Mouse (Mus musculus): ENCODE results near the gene Sh3bgrl3. TPM values are rescaled to one million over a fixed set of nuclear protein-coding genes. Genes with fewer than 3 reads are reported as not detected.
"Not testable (repeated sequence)": the region's sequence is repeated elsewhere in the genome, so short reads cannot be mapped to it uniquely, and the experiment has no call there.

The Sh3bgrl3 gene
- 312 and 336 TPM in 2 replicates for polyA plus RNA-seq (2016; fragmentation: Nextera tagmentation; extraction: Ambion mirVana)

GRCm38 (mm10) chr4:134128221-134128982 lies at the start of gene Sh3bgrl3:
Gene Sh3bgrl3 (minus strand): TSS chr4:134128789.
- Histone ChIP-seq H3K4me2 (replicated peaks) (peak within 1 kb of the TSS; percentile 71), H3K4me3 (peak within 1 kb of the TSS; percentile 71), H3K36me3 (peaks cover 15% of the 10 kb centered on the region), H3K27me3 (replicated peaks) (no peaks in the 10 kb centered on the region), H3K4me1 (peaks cover 21% of the 10 kb centered on the region), H3K9me3 (no peaks in the 10 kb centered on the region), H3K27ac (peak within 1 kb of the TSS; percentile 27; the same call in 1 of the 2 replicates), H3K9ac (peak within 1 kb of the TSS; percentile 76)
- peak; percentile 96 for ATAC-seq (ENCODE audit: low FRiP score, low read depth)
- under 1% methylated on average over 50 of the region's 50 CpGs for WGBS

DNA sequence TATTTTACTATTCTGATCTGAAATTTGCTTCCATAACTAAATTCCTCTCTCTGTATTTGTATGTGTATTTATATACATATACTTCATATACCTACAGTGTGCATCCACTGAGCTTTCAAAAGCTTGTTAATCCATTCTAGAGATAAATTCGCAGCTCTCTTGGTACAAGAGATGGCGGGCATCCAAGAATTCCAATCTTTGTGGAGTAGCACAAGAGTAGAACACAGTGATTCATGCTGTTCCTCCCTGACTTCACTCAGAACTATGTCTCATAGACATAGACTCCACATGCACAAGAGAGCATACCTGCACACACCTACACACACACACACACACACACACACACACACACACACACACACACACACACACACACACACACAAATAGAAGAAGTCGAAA lies 43.8 kb upstream of the Sh3bgrl3 start:
- no peak for ATAC-seq (ENCODE audit: low FRiP score, low read depth)

DNA sequence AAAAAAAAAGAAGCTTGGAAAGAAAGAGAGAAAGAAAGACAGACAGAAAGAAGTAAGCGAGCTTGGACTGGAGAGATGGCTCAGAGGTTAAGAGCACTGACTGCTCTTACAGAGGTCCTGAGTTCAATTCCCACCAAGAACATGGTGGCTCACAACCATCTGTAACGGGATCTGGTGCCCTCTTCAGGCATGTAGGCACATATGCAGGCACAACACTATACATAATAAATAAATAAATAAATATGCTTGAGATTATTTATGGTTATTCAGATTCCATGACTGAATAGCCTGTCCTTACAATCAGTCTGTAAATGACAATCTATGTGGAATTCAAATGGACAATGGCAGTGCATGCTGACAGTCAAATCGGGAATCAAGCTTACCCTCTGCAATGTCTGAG lies 38.3 kb upstream of the Sh3bgrl3 start:
- no peak overlapping the region for H3K4me3 ChIP-seq
- H3K9ac ChIP-seq, result no peak overlapping the region
- WGBS, result 96% methylated on average over 3 of the region's 3 CpGs
- peaks cover 15% of the 10 kb centered on the region for H3K36me3 ChIP-seq
- no peak overlapping the region for H3K27ac ChIP-seq
- no peak overlapping the region for H3K4me2 ChIP-seq (replicated peaks)
- H3K4me1 ChIP-seq, result no peaks in the 10 kb centered on the region
- H3K27me3 ChIP-seq (replicated peaks), result no peaks in the 10 kb centered on the region
- no peak for ATAC-seq (ENCODE audit: low FRiP score, low read depth)
- no peaks in the 10 kb centered on the region for H3K9me3 ChIP-seq

More for the DNA sequence above, 43.8 kb upstream of the Sh3bgrl3 start:
- Histone ChIP-seq H3K36me3 (peaks cover 8% of the 10 kb centered on the region), H3K9ac (no peak overlapping the region), H3K27me3 (replicated peaks) (no peaks in the 10 kb centered on the region), H3K4me3 (no peak overlapping the region), H3K4me2 (replicated peaks) (no peak overlapping the region), H3K27ac (no peak overlapping the region), H3K4me1 (no peaks in the 10 kb centered on the region), H3K9me3 (no peaks in the 10 kb centered on the region)
- WGBS, result 88% methylated on average over 3 of the region's 3 CpGs

- Histone ChIP-seq H3K4me2 (replicated peaks) (no peak overlapping the region), H3K4me3 (no peak overlapping the region), H3K9me3 (no peaks in the 10 kb centered on the region), H3K27ac (no peak overlapping the region), H3K27me3 (replicated peaks) (no peaks in the 10 kb centered on the region), H3K9ac (no peak overlapping the region), H3K4me1 (no peaks in the 10 kb centered on the region), H3K36me3 (peaks cover 8% of the 10 kb centered on the region)
- 90% methylated on average over 3 of the region's 3 CpGs for WGBS
- no peak for ATAC-seq (ENCODE audit: low FRiP score, low read depth)
Observed at GRCm38 (mm10) chr4:134165548-134166465, 37.2 kb upstream of the Sh3bgrl3 start.

DNA sequence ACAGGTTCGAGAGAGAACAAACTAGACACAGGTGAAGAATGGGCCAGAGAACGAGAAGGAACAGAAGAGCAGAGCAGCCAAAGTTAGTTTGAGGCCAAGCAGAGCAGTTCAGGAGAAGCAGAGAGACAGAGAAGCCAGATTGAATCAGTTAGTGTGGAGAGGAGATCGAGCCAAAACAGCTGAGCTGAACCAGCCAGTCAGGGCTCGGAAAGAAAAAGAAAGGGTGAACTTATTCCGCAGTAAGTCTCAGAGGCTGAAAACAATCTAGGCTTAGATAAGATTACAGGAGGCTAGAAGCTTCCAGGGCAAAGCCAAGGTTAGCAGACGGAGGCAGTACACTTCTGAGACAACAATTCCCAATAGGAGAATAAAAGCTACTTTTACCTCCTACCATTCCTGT lies 36.4 kb upstream of the Sh3bgrl3 start:
- H3K4me3 ChIP-seq, result no peak overlapping the region
- H3K9me3 ChIP-seq, result no peaks in the 10 kb centered on the region
- whole genome bisulfite sequencing, result 83% methylated on average over 6 of the region's 6 CpGs
- no peaks in the 10 kb centered on the region for H3K27me3 ChIP-seq (replicated peaks)
- H3K27ac ChIP-seq, result no peak overlapping the region
- no peak overlapping the region for H3K9ac ChIP-seq
- ATAC-seq (ENCODE audit: low FRiP score, low read depth), result no peak
- no peaks in the 10 kb centered on the region for H3K4me1 ChIP-seq
- no peak overlapping the region for H3K4me2 ChIP-seq (replicated peaks)
- peaks cover 8% of the 10 kb centered on the region for H3K36me3 ChIP-seq

- no peak overlapping the region for H3K4me2 ChIP-seq (replicated peaks)
- no peak overlapping the region for H3K4me3 ChIP-seq
- H3K27ac ChIP-seq, result no peak overlapping the region
- no peaks in the 10 kb centered on the region for H3K9me3 ChIP-seq
- no peak overlapping the region for H3K9ac ChIP-seq
- peaks cover 8% of the 10 kb centered on the region for H3K36me3 ChIP-seq
- WGBS, result 93% methylated on average over 6 of the region's 6 CpGs
- no peak for ATAC-seq (ENCODE audit: low FRiP score, low read depth)
- no peaks in the 10 kb centered on the region for H3K27me3 ChIP-seq (replicated peaks)
- no peaks in the 10 kb centered on the region for H3K4me1 ChIP-seq
Observed at GRCm38 (mm10) chr4:134164591-134164990, 36.0 kb upstream of the Sh3bgrl3 start.

GRCm38 (mm10) chr4:134160071-134160470 lies 31.5 kb upstream of the Sh3bgrl3 start:
- H3K4me3 ChIP-seq, result peak overlapping the region; percentile 46
- peaks cover 12% of the 10 kb centered on the region for H3K36me3 ChIP-seq
- not testable (repeated sequence) for H3K4me1 ChIP-seq; H3K27me3 ChIP-seq (replicated peaks); ATAC-seq (ENCODE audit: low FRiP score, low read depth); H3K9me3 ChIP-seq; H3K27ac ChIP-seq; H3K9ac ChIP-seq
- H3K4me2 ChIP-seq (replicated peaks), result peak overlapping the region; percentile 64
- WGBS, result 6% methylated on average over 30 of the region's 30 CpGs

DNA sequence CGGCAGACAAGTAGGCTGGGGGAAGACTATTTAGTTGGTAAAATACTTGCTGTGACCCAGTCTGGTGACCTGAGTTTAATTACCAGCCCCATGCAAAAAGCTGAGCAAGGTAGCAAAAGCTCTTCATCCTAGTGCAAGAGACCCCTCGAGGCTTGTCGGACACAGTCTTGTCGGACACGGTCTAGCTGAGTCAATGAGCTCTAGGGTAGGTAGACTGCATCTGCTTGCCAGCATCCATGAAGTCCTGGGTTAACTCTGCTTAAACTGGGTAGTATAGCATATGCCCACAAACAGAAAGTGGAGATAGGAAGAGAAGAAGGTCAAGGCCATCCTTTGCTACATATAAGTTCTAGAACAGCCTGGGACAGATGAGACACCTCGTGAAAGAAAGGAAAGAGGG lies 30.2 kb upstream of the Sh3bgrl3 start:
- H3K4me2 ChIP-seq (replicated peaks), result no peak overlapping the region
- H3K27me3 ChIP-seq (replicated peaks), result no peaks in the 10 kb centered on the region
- no peaks in the 10 kb centered on the region for H3K4me1 ChIP-seq
- peaks cover 12% of the 10 kb centered on the region for H3K36me3 ChIP-seq
- ATAC-seq (ENCODE audit: low FRiP score, low read depth), result no peak
- no peaks in the 10 kb centered on the region for H3K9me3 ChIP-seq
- 80% methylated on average over 6 of the region's 6 CpGs for WGBS
- no peak overlapping the region for H3K4me3 ChIP-seq
- H3K9ac ChIP-seq, result no peak overlapping the region
- H3K27ac ChIP-seq, result no peak overlapping the region

DNA sequence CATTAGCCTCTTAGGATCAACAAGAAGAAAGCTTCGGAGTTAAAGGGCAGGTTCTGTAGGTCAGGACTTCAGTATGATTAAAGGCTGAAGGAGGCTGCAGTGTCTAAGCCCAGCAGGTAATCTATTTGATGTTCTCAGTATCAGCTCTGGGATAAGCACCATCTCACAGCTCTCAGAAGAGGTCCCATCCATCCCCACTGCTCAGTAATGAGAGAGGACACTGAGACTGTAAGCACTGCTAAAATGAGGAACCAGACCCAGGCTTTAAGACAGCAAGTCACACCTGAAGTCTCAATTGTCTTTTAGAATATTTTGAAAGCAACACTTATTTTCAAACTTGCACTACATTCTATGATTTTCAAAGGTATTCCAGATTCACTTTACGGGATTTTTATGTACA lies 29.0 kb upstream of the Sh3bgrl3 start:
- WGBS, result 85% methylated on average over 2 of the region's 2 CpGs
- no peak overlapping the region for H3K4me2 ChIP-seq (replicated peaks)
- no peaks in the 10 kb centered on the region for H3K4me1 ChIP-seq
- no peaks in the 10 kb centered on the region for H3K27me3 ChIP-seq (replicated peaks)
- H3K4me3 ChIP-seq, result no peak overlapping the region
- H3K36me3 ChIP-seq, result peaks cover 19% of the 10 kb centered on the region
- ATAC-seq (ENCODE audit: low FRiP score, low read depth), result no peak
- no peaks in the 10 kb centered on the region for H3K9me3 ChIP-seq
- no peak overlapping the region for H3K9ac ChIP-seq
- no peak overlapping the region for H3K27ac ChIP-seq

DNA sequence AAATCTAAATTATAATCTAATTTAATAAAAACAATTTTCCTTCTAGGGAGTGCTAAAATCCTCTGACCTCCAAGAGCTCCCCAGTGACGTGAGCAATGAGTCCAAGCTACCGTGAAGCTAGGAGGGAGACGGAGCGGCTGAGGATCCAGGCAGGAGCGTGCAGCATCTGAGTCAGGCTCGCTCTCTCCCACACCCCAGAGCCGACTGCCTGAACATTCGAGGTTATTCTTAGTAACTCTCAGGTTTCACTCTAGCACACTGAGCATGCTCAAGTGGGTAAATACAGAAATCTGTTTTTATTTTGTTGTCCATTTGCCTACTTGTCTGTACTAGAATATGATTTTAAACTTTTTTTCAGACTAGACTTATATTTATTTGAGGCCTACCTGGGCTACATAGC lies 28.2 kb upstream of the Sh3bgrl3 start:
- H3K27me3 ChIP-seq (replicated peaks), result no peaks in the 10 kb centered on the region
- no peak overlapping the region for H3K27ac ChIP-seq
- 70% methylated on average over 8 of the region's 8 CpGs for WGBS
- H3K4me1 ChIP-seq, result no peaks in the 10 kb centered on the region
- no peak overlapping the region for H3K9ac ChIP-seq
- no peak overlapping the region for H3K4me3 ChIP-seq
- H3K9me3 ChIP-seq, result no peaks in the 10 kb centered on the region
- peaks cover 27% of the 10 kb centered on the region for H3K36me3 ChIP-seq
- no peak for ATAC-seq (ENCODE audit: low FRiP score, low read depth)
- no peak overlapping the region for H3K4me2 ChIP-seq (replicated peaks)

- no peak overlapping the region for H3K4me2 ChIP-seq (replicated peaks)
- peaks cover 34% of the 10 kb centered on the region for H3K36me3 ChIP-seq
- no peaks in the 10 kb centered on the region for H3K9me3 ChIP-seq
- no peaks in the 10 kb centered on the region for H3K27me3 ChIP-seq (replicated peaks)
- H3K4me1 ChIP-seq, result no peaks in the 10 kb centered on the region
- H3K4me3 ChIP-seq, result no peak overlapping the region
- 95% methylated on average over 10 of the region's 10 CpGs for whole genome bisulfite sequencing
- ATAC-seq (ENCODE audit: low FRiP score, low read depth), result no peak
- no peak overlapping the region for H3K9ac ChIP-seq
- no peak overlapping the region for H3K27ac ChIP-seq
Observed at GRCm38 (mm10) chr4:134155961-134156465, 27.4 kb upstream of the Sh3bgrl3 start.

DNA sequence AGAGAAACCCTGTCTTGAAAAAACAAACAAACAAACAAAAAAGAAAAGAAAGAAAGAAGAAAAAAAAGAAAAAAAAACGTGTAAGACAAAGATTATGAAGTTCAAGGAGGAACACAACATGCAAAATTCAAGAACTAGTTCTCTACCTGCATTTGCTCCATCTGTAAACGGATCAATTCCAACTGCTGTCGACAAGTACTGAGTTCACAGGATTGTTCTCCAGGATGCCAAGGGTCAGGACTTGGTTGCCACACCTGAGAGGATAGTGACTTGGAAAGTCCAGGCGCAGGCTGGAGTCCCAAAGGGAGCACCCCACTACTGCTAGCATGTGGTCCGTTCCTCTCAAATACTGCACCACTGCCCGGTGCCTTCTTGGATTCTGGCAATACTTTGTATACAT lies 26.9 kb upstream of the Sh3bgrl3 start:
- Histone ChIP-seq H3K4me1 (no peaks in the 10 kb centered on the region), H3K9me3 (no peaks in the 10 kb centered on the region), H3K9ac (no peak overlapping the region), H3K36me3 (peaks cover 38% of the 10 kb centered on the region), H3K4me3 (no peak overlapping the region), H3K27ac (no peak overlapping the region), H3K4me2 (replicated peaks) (no peak overlapping the region), H3K27me3 (replicated peaks) (no peaks in the 10 kb centered on the region)
- 91% methylated on average over 6 of the region's 6 CpGs for WGBS
- no peak for ATAC-seq (ENCODE audit: low FRiP score, low read depth)

Data from neural tube, embryonic 12.5 days (tissue).